ENCODE assay signal across 8 mouse cellular contexts in genomic region chr17:64480607-64481038, GRCm38 (mm10).
DNase-seq lines count a peak whose midpoint lies in the region.

No protein-coding gene starts in this region.

- peak; percentile 14 to 18 for DNase-seq in cerebellum, postnatal 25 days
- no peak for DNase-seq in cerebellum, adult 11-12 months
- peak; percentile 42 for DNase-seq in urinary bladder, postnatal 14 days (ENCODE audit: low spot score)
- DNase-seq in urinary bladder, adult 2 months (ENCODE audit: low spot score) = no peak
- peak; percentile 34 to 63 for DNase-seq in kidney, postnatal 4 days
- no peak for DNase-seq in heart, adult 11 months
- DNase-seq in heart, postnatal 36 days = no peak
- no peak for DNase-seq in layer of hippocampus, postnatal 25 days (ENCODE audit: extremely low spot score in 1 of 2, low spot score in 1 of 2)

- intact Hi-C loops in heart, postnatal 36 days (cut with DNase I) = no loop called here

Comparison
In these comparisons a context has a peak if more than half of its experiments do, and no peak if none do; other contexts are left out.
1. DNase-seq: peak in cerebellum, postnatal 25 days (2 of 2), urinary bladder, postnatal 14 days (single experiment) and kidney, postnatal 4 days (2 of 2); none in cerebellum, adult 11-12 months (single experiment), urinary bladder, adult 2 months (single experiment), heart, adult 11 months (single experiment), heart, postnatal 36 days (0 of 2) and layer of hippocampus, postnatal 25 days (0 of 2).